Mouse (Mus musculus) megakaryocyte, embryonic 14.5 days (primary cell): ENCODE data around the gene Prss45.

Experiments used
- FLI1 ChIP-seq: IDR thresholded peaks from 2 replicates; pipeline ENCODE4 v1.6.1; 2012; ENCODE audit warnings: low read length, inconsistent platforms, mixed read lengths
- GATA1 ChIP-seq: IDR thresholded peaks from 3 replicates; pipeline ENCODE4 v1.6.1; 2012; ENCODE audit warnings: mixed read lengths, low read length, inconsistent platforms, borderline replicate concordance

- TF ChIP-seq GATA1 (no peak), FLI1 (no peak)
These were observed 23.5 kb downstream of the Prss45 start, which contains the start of gene Prss50 for GRCm38 (mm10) chr9:110857781-110858472.
